Mouse (Mus musculus) kidney, postnatal 4 days (tissue): ENCODE measurements at regions not wholly inside any gene's neighbourhood (a gene's known extent, or its start where the extent isn't known, plus 50 kb on each side); places are given as distances from the start of the nearest gene placed in this dataset.

Experiments used
- DNase-seq, 2 experiments: peaks; one replicate each; pipeline ENCODE4 v3.0.0; 2021; ENCODE audit warnings: mixed read lengths in 2 of 2

DNA sequence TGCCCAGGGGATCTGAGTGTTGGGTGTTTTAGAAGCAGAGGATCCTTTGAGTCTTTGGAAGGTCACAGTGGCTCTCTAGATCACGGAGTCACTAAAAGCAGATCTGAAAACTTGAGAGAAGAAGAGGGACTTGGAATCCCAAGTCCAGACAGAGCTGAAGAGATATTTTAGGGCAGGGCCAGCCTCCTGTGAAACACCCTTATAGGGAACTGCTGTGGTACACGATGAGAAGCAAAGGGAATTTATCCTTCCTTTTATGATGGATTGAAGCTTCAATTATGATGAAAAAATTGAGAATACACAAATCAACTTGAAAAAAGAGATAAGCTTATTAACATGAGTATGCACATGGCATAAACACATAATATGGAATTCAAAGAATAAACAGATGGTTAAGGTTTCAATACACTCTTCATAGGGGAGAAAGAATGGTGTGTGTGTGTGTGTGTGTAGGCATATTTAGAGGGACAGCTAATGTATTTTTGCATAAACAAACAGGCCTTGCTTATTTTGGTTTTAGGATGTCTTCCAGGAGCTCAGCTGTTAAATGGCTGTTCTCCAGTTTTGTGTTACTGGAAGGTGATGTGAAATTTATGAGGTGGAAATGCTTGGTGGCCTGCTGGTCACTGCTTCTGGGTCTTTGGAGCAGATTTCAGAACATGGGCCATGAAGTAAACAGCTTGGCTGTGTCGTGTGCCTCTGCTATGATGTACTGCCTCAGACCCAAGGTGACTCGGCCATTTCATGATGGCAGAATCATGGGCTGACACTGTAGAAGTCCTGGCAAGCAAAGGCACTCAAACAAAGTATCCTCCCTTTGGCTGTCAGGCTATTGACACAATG lies 190.1 kb downstream of the Phlda1 start:
- DNase-seq, result peak in 1 of 2 experiments; percentile 21

GRCm38 (mm10) chr10:111696987-111697386 lies 190.9 kb downstream of the Phlda1 start:
- no peak for DNase-seq

DNA sequence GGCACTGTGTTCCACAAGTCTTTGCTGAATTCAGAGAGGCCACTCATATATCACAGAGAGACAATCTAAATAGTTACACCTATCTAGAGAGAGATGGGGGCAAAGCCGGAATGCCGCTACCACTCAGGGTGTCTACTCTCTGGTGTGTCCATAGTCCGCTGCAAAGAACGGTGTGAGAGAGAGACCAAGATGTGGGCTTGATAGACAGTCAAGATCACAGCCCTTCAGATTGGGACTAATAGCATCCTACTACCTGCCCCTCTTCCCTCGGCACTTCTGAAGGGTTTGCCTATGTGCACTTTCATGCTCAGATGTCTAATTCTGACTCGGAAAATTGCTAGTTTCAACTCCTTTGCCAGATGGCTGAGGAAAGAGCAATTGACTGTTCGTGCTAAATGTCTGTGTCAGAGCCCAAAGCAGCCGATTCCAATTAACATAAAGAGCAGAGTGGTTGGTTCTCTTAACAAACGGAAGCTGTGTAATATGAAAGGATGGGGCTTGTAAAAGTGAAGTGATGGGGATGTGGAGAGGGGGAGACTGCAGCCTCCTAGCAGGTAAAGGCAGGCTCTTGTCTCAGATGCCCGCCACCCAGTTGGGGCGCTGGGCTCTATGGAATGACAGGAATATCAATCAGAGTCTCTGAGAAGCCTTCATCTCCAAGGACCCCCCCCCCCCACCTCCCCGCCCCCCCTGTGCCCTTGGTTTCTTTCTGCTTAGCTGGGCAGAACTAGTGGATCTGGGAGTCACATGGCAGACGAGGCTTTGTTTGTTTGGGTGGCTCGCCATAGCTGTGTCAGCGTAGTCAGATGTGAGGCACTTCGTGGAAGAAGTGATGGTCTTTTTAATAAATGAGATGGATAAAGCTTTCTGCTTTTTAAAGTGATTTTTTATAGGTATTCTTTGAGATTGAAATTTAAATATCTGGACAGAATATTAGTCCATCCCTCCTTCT lies 193.7 kb downstream of the Phlda1 start:
- no peak for DNase-seq

- DNase-seq, result no peak
These were observed 194.5 kb downstream of the Phlda1 start for GRCm38 (mm10) chr10:111700570-111700969.

DNA sequence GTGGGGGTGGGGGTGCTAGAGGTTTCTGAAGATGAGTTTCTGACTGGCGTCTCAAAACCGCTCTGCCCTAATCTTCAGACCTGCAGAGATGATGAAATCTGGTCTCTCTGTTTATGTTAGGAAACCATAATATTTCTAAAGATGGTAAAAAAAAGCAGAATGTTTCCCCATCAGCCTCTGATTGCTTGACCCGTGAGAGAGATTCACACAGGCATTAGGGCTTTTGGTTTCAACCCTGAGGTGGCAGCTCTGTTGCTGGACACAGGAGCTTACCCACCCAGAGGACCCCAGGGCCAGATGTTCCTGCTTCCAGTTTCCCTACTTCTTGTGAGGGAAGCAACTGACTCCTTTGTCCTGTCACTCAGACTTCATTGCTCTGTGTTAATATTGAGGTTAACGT lies 195.1 kb downstream of the Phlda1 start:
- DNase-seq, result no peak

- DNase-seq, result no peak
These were observed 196.3 kb downstream of the Phlda1 start for GRCm38 (mm10) chr10:111702435-111702834.

DNA sequence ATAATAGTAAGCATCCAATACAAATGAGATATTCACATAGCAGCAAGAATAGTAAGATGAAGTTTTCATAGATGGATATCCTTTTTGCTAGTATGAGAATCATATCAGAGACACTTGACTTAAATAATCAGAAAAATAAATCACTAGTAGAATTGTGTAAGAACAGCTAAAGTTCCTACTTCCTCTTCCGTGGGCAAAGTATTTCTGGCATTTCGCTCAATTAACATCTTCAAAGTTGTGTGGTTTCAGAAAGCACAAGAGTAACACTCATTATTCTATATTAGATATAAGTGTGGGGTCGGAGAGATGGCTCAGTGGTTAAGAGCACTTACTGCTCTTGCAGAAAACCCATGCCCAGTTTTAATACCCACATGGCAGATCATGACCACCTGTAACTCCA lies 197.4 kb downstream of the Phlda1 start:
- DNase-seq, result no peak

- no peak for DNase-seq
These were observed 205.5 kb downstream of the Phlda1 start for GRCm38 (mm10) chr10:111711519-111712113.

DNA sequence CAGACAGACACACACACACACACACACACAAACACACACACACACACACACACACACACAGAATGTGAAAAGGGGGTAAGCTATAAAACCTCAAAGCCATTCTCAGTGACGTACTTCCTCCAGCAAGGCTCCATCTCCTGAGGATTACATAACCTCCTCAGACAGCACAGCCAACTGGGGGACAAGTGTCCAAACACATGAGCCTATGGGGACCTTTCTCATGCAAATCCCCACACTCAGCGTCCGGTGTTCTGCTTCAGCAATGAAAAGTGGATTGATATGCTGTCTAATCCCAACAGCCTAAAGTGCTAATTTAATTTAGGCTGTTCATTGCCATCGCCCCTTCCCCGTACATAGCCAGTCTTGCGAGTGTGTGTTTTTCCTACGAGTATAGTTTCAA lies 206.9 kb downstream of the Phlda1 start:
- DNase-seq, result no peak

DNA sequence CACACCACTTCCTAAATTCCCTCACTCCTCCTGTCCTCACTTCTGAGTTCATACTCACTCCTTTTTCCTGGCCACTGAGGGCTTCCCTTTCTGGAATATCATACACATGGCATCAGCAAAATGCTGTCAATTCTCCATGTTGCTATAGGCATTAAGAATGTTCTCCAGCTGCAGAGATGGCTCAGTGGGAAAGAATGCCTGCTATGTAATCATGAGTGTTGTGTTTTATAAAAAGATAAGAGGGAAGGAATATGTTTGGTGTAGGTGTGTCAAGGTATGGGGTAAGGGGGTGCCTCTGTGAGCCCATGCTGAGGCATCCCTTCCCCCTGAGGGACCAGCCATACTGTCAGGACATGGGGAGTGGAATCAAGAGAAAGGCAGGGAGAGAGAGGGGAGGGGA lies 207.6 kb downstream of the Phlda1 start:
- no peak for DNase-seq

DNA sequence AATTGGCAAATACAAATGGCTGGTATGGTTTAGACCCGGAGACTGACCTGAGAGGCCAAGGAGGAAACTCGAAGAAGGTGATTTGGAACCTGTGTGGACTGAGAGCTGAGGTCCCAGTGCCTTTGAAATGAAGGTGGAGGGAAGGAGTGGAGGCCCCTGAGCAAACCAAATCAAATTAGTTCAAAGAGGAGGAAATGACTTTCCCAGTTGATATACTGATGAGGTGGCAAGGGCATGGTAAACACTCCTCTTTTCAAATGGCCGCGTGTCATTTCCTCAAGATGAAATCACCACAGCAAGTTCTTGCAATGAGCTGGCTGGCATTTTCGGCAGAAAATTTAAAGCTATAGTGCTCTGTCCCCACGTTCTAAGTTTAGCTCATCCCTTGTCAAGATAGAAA lies 209.1 kb downstream of the Phlda1 start:
- no peak for DNase-seq

- peak; percentile 59 to 69 for DNase-seq
These were observed 213.5 kb downstream of the Phlda1 start for GRCm38 (mm10) chr10:111719632-111720031.

GRCm38 (mm10) chr10:111721068-111721467 lies 215.0 kb downstream of the Phlda1 start:
- no peak for DNase-seq

- no peak for DNase-seq
These were observed 217.8 kb downstream of the Phlda1 start for GRCm38 (mm10) chr10:111723885-111724284.

- no peak for DNase-seq
These were observed 218.7 kb downstream of the Phlda1 start for GRCm38 (mm10) chr10:111724574-111725414.

- DNase-seq, result no peak
These were observed 229.9 kb downstream of the Phlda1 start for GRCm38 (mm10) chr10:111736026-111736425.

- DNase-seq, result no peak
These were observed 232.9 kb upstream of the Krr1 start for GRCm38 (mm10) chr10:111739471-111740138.

DNA sequence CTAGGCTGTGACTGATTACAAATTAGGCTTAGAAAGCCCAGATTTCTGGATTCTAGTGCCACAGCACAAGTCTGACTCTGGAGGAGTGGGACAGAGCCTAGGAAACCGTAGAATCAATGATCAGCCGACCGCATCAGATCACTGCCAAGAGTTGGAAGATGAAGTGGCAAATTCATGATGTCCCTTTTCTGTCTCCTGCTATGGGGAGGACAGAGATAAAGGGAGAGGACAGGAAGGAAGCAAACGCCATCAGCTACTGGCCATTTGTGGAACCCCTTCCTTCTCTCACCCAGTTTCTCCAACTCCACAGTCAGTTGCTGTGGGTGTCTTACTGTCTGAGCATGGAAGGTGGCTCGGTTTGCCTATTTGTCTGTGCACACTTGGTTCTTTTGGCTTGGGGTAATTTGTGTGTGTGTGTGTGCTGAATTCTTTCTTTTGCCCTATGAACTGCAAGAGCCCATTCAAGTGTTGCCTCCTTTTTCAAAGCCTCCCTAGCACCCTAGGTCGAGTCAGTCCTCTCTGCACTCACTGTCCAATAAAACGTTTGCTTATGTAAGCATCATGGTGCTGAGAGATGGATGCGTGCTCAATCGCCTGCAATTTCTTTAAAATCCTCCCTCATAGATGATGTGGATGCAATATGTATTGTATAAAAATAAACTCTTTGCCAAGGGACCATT lies 231.7 kb upstream of the Krr1 start:
- no peak for DNase-seq

GRCm38 (mm10) chr10:111741301-111741945 lies 231.0 kb upstream of the Krr1 start:
- DNase-seq, result no peak

DNA sequence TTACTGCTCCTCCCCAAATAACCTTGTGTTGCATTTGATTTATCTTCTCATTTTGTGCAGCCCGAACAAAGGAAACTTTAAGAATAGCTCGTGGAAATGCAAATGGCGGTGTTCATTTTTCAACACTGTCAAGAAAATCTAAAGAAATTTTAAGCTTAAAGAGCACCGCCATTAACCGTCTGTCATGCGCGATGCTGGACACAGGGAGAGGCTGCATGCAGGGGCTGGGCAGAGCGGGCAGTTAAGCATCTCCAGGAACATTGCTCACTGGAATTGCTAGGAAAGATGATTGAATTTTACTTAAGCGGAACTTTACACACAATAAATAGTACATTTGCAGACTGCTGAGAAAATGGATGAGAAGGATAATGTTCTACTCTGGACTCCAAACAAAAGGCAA lies 229.2 kb upstream of the Krr1 start:
- no peak for DNase-seq

DNA sequence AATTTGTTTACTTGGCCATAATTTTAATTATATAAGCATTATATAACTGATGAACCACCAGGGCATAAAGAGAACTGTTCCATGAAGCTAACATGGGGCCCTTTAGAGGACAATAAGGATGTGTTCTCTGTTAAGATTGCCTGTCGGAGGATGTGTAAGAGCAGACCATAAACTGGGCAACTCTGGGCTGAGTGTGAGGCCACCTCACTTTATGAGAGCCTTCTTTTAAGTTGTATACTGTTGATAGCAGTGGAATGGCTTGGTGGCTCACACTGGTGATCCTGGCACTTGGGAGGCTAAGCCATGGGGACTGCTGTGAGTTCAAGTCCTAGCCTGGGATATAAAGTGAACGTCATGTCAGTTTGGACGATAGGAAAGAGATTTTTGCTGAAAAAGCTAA lies 227.3 kb upstream of the Krr1 start:
- DNase-seq, result no peak
